Mouse (Mus musculus) liver, embryonic 13.5 days (tissue): ENCODE results near the gene Slc7a8. TPM values are rescaled to one million over a fixed set of nuclear protein-coding genes. Genes with fewer than 3 reads are reported as not detected.

Experiments used
- polyA plus RNA-seq: library from polyadenylated mRNA; unstranded; fragments of >200 nt; fragmentation: Nextera tagmentation; extraction: Ambion mirVana; gene quantifications from 2 replicates; pipeline ENCODE4 v1.2.1, GENCODE M21; 2015

The Slc7a8 gene
- polyA plus RNA-seq, 1 experiment from 2014 or later = 2.1 TPM

Other genes starting within 250 kb of the Slc7a8 start
- 45.6 and 47.5 TPM in 2 replicates for gene Haus4, start 227.3 kb downstream of the Slc7a8 start, polyA plus RNA-seq
- gene Ajuba, start 204.4 kb downstream of the Slc7a8 start, polyA plus RNA-seq = 3.9 and 4.4 TPM in 2 replicates
- 2.7 and 3.0 TPM in 2 replicates for gene 4931414P19Rik, start 176.0 kb downstream of the Slc7a8 start, polyA plus RNA-seq
- gene Psmb5, start 163.9 kb downstream of the Slc7a8 start, polyA plus RNA-seq = 262 and 266 TPM in 2 replicates
- not detected in 2 replicates for gene Psmb11, start 160.5 kb downstream of the Slc7a8 start, polyA plus RNA-seq
- gene Gm17606, start 141.0 kb downstream of the Slc7a8 start, polyA plus RNA-seq = not detected in 2 replicates
- 0.25 and 0.38 TPM in 2 replicates for gene Cdh24, start 140.6 kb downstream of the Slc7a8 start, polyA plus RNA-seq
- 46.3 and 51.6 TPM in 2 replicates for gene 1700123O20Rik, start 95.7 kb downstream of the Slc7a8 start, polyA plus RNA-seq
- gene Acin1, start 95.0 kb downstream of the Slc7a8 start, polyA plus RNA-seq = 62.5 and 68.7 TPM in 2 replicates
- 0.03 and 0.05 TPM in 2 replicates for gene Gm29776, start 83.1 kb downstream of the Slc7a8 start, polyA plus RNA-seq
- 3.4 and 3.5 TPM in 2 replicates for gene Cebpe, start 69.8 kb downstream of the Slc7a8 start, polyA plus RNA-seq
- gene Rnf212b, start 32.2 kb upstream of the Slc7a8 start, polyA plus RNA-seq = not detected in 2 replicates
- gene Homez, start 89.0 kb upstream of the Slc7a8 start, polyA plus RNA-seq = 2.2 TPM in 2 replicates
- 0.41 and 0.50 TPM in 2 replicates for gene Ppp1r3e, start 95.6 kb upstream of the Slc7a8 start, polyA plus RNA-seq
- gene Bcl2l2, start 101.4 kb upstream of the Slc7a8 start, polyA plus RNA-seq = 0.57 and 0.62 TPM in 2 replicates
- 0.09 TPM in 1 of 2 replicates, not detected in the other for gene Gm20521, start 101.5 kb upstream of the Slc7a8 start, polyA plus RNA-seq
- gene Pabpn1, start 110.6 kb upstream of the Slc7a8 start, polyA plus RNA-seq = 53.9 and 59.1 TPM in 2 replicates
- 2.0 and 2.1 TPM in 2 replicates for gene Slc22a17, start 131.2 kb upstream of the Slc7a8 start, polyA plus RNA-seq
- 0.71 TPM in 2 replicates for gene Efs, start 144.2 kb upstream of the Slc7a8 start, polyA plus RNA-seq
- not detected in 2 replicates for gene Il25, start 150.7 kb upstream of the Slc7a8 start, polyA plus RNA-seq
- 0.20 TPM in 1 of 2 replicates, not detected in the other for gene Cmtm5, start 154.3 kb upstream of the Slc7a8 start, polyA plus RNA-seq
- gene Myh6, start 185.0 kb upstream of the Slc7a8 start, polyA plus RNA-seq = 0.69 and 2.9 TPM in 2 replicates
- gene Gm17428, start 195.0 kb upstream of the Slc7a8 start, polyA plus RNA-seq = not detected in 2 replicates
- gene Myh7, start 212.7 kb upstream of the Slc7a8 start, polyA plus RNA-seq = 0.98 and 6.2 TPM in 2 replicates
- gene Ngdn, start 233.5 kb upstream of the Slc7a8 start, polyA plus RNA-seq = 55.5 and 61.8 TPM in 2 replicates